Mouse (Mus musculus): ENCODE measurements around the gene Tgfbr2.

The Tgfbr2 gene

GRCm38 (mm10) chr9:116156501-116156900 is 18.7 kb downstream of the Tgfbr2 start:
- DNase-seq (ENCODE audit: inconsistent ontology term): no peak

DNA sequence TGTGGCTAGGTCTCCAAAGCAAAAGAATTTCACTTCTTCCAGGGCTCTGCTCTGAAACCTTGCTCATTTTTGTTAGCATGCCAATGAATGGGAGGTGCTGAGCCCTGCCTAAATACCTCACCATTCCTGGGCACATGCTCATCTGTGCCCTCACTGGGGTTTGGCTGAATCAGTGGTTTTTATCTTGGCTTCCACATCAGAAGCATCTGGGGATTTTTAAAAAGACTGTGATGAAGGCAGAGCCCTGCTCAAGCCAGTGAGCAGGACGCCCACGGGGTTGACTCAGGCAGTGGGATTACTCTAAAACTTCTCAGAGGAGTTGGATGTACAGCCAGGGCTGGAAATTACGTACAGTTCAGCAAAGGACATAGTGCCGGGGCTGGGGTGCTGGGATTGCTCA is 22.3 kb downstream of the Tgfbr2 start:
- DNase-seq (ENCODE audit: inconsistent ontology term): peak; percentile 95

DNA sequence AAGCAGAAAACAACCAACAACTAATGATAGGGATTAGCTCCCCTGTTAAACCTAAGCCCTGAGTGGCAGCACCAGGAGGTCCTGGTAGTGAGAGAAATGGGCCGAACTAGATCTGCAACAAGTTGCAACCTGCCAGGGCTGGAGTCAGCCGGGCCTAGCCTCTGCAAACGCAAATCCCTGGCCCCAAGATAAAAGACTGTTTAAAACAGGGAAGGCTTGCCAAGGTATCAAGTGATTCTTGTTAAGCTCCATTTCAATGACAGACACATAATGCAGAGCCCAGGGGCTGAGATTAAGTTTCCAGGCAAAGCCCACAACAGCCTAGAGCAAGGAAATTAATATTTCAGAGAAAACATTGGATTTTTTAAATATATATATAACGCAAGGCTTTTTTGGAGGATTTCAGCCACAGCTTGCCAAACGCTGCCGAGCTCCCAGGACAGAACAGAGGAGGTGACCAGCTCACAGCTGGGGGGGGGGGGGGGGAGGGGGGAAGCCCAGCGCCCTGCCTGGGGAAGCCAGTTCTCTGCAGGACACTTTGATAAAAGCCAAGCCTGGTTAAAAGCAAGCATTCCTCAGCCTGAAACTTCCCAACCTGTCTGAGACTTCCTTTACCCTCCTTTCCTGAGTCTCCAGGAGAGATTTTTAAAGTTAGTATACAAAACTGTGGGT is 24.3 kb downstream of the Tgfbr2 start:
- DNase-seq (ENCODE audit: inconsistent ontology term): no peak

GRCm38 (mm10) chr9:116148809-116149208 is 26.4 kb downstream of the Tgfbr2 start:
- DNase-seq (ENCODE audit: inconsistent ontology term): no peak

GRCm38 (mm10) chr9:116146235-116146634 is 28.9 kb downstream of the Tgfbr2 start:
- DNase-seq (ENCODE audit: inconsistent ontology term): peak; percentile 40

DNA sequence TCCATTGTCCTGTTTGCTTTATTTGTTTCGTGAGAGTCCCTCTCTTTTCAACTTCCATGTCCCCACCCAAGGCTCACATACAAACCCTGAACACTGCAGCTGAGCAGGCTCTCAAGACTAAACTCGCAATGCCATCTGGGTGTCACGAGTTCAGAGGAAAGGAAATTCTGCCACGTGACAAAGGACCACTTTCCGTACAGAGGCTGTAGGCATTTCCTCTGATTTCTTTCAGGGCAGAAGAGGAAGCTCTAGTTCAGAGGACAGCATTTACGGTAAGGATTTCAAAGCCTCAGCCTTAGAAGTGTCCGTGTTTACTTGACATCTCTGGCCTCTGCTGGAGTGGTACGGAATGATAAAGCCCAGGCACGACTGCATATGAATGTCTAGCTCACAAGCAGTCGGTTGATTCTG is 29.9 kb downstream of the Tgfbr2 start:
- no peak for DNase-seq (ENCODE audit: inconsistent ontology term)

GRCm38 (mm10) chr9:116140422-116140821 is 34.7 kb downstream of the Tgfbr2 start:
- DNase-seq (ENCODE audit: inconsistent ontology term): no peak

GRCm38 (mm10) chr9:116139549-116139948 is 35.6 kb downstream of the Tgfbr2 start:
- no peak for DNase-seq (ENCODE audit: inconsistent ontology term)

- peak; percentile 56 for DNase-seq (ENCODE audit: inconsistent ontology term)
Observed at GRCm38 (mm10) chr9:116138595-116139134, 36.5 kb downstream of the Tgfbr2 start.

GRCm38 (mm10) chr9:116137645-116138044 is 37.5 kb downstream of the Tgfbr2 start:
- no peak for DNase-seq (ENCODE audit: inconsistent ontology term)

DNA sequence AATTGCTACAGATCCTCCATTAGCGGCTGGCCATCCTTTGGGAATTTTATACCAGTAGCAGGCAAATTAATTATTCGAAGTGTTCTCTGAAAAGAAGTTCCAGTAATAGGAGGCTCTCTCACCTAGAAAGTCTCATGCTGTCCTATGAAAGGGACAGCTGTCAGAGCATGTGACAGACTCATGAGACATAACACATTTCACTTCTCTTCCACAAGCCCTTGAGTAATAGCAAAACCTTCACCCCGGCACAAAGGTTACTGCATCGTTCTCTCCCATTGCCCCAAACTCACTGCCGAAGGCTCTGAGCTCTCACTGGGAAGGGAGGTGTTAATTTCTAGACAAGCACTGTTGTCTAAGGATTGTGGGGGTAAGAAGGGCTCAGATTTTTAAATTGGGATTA is 38.3 kb downstream of the Tgfbr2 start:
- DNase-seq (ENCODE audit: inconsistent ontology term): no peak

DNA sequence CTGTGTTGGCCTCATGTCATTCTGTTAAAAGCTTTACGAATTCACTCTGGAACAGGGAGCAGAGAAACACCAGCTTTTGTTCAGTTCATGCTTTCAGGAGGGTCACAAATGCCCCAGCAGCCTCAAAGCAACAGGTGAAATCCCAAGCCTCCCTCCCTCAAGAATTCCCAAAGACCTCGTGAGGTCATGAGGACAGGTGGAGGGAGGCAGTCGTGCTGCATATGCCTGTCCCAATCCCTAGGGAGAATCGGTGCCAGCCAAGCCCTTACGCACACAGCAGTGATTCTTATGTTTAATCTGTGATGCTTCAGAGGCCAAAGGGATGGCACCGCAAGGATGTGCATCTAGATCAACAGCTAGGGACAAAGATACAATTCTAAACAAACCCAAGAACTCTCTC is 39.0 kb downstream of the Tgfbr2 start:
- DNase-seq (ENCODE audit: inconsistent ontology term): no peak

DNA sequence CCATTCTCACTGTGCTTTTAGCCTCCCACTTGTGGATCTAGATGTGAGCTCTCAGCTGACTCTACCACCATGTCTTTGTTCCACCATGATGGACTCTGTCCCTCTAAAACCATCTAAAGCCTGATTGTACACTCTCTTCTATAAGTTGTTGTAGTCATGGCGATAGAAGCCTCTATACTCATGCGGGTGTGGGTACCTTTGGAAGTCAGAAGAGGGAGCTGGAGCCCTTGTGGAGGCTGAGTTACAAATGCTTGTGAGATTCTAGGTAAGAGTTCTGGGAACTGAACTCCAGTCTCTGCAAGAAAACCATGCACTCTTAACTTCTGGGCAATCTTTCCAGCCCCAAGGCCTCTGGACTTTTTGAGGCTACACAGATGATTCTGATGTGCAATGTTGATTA is 40.7 kb downstream of the Tgfbr2 start:
- DNase-seq (ENCODE audit: inconsistent ontology term): no peak

DNA sequence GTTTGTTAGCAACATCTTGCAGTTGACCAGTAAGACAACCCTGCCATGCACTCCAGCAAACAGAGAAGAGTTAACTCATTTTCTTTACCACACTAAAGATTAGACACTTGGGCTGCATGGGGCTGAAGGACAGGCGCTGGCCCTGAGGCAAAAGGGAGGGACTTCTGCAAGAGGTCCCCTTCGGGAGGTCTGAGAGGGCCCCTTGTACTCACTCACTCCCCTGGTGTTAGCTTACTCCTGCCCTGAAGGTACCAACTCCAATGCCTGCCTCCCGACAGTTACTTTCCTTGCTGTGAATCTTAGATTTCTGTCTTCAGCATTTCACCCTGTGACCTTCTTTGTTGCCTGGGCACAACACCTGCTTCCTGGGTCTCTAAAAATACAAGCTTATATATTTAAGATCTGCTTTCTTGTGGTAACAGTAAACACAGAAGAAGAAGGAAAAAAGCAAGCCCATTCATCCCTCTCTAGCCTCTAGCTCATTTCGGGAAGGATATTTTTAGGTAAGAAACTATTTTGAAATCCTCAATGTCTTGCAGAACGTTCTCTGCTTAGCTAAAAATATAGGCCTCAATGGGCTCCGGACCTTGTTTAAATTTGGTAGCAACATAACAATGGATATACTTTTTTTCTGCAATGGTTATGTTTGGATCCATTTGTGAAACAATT is 41.7 kb downstream of the Tgfbr2 start:
- DNase-seq (ENCODE audit: inconsistent ontology term): no peak

DNA sequence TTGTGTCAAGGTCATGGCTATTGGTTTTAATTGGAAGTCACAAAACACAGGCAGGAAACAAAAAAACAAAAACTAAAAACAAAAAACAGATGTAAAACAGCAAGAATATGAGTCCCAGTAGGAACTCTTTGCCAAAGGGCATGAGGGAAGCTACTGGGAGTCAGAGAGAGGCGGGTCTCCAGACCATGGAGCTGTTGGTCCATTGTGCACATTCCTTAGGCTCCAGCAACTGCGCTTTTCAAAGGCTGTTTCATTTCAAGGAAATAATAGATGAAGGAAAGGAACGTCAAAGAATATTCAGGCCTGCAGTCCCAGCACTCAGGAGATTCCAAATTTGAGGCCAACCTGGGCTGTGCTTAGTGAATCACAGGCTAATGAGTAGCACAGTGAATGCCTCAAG is 46.3 kb downstream of the Tgfbr2 start:
- no peak for DNase-seq (ENCODE audit: inconsistent ontology term)

DNA sequence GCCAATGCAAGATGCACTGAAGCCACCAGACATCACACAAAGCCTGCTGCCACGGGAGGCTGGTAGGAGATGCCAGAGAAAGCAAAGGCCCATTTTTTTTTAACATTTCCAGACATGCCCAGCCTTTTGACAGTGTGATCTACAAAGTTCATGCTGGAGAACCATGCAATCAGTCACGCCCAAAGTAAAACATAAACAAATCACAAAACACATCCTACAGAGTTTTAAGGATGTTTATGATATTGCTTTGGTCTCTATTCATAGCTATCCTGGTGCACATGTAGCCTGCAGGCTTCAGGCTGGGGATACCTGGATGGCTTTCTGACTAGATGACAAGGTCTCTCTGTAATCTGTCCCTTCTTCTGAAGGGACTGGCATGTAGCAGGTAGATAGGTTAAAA is 46.8 kb downstream of the Tgfbr2 start:
- no peak for DNase-seq (ENCODE audit: inconsistent ontology term)

GRCm38 (mm10) chr9:116126494-116126893 is 48.7 kb downstream of the Tgfbr2 start:
- peak; percentile 27 for DNase-seq (ENCODE audit: inconsistent ontology term)

- no peak for DNase-seq (ENCODE audit: inconsistent ontology term)
Observed at GRCm38 (mm10) chr9:116122969-116123589, 52.1 kb downstream of the Tgfbr2 start.

DNA sequence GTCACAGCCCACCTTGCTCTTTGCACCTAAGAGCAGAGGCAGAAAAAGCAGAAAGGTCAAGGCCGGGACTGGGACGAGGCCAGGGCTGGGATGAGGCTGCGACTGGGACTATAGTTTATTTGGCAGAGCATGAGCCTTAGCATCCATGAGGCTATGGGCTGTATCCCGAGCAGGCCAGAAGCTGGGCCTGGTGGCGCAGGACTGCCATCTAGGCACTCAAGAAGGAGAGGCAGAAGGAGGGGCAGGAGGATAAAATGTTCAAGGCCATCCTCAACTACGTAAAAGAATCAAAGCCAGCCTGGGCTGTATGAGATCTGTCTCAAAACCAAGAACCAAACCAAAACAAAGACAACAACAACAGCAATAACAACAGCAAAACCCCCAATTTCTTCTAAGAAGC is 52.6 kb downstream of the Tgfbr2 start:
- DNase-seq (ENCODE audit: inconsistent ontology term): no peak

- DNase-seq (ENCODE audit: inconsistent ontology term): no peak
Observed at GRCm38 (mm10) chr9:116121472-116121871, 53.7 kb downstream of the Tgfbr2 start.

DNA sequence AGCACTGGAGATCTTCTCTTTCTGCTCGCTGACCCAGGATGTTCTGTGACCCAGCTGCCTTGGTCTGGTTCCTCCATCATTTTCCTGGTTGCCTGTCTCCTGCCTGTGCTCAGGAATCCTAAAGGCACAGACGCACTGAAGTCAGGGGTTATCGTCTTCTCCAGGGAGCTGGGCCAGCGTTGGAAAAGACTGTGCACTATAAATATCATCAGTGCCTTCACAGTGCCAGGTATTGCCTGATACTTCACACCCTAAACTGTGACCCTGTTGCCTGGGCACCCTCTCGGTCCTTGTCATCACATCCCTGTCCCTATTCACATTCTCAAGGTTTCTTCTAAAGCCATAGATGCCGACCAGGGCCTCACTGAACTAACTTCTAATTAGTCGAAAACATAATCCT is 55.2 kb downstream of the Tgfbr2 start:
- no peak for DNase-seq (ENCODE audit: inconsistent ontology term)

DNA sequence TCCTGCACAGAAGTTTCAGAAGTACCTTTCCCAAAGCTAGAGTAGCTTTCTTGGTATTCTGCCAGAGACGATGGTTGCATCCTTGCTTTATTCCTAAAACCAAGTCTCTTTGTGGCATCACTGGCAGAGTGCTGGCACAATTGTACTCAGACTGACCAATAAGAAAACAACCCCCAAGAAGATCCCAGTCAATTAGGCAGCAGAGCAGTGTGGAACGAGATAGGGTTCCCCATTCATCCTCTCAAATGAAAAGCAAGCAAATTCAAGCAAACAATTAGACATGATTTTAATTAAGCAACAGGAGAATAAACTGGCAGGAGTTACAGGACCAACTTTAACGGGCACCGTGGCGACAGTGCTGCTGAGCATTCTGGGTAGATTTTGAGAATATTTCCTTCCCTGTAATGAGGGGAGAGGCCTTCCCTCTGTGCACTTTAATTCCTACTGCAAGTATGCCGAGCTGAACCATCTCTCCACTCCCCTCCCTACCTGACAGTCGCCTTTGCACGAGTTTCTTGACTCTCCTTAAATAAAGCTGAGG is 56.8 kb downstream of the Tgfbr2 start:
- peak; percentile 59 for DNase-seq (ENCODE audit: inconsistent ontology term)

DNA sequence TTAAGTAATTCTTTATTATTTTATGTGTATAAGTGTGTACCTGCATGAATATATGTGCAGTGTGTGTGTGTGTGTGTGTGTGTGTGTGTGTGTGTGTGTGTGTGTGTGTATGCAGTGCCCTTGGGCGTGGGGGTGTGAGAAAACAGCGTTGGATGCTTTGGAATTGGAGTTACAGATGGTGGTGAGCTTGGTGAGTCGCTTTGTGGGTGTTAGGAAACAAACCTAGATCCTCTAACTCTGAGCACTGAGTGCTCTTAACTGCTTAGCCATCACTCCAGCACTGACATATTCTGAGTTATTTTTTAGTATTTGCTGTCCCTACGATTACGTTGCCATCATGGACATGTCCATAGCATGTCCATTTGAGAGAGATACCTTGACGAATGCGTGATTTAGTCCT is 59.3 kb downstream of the Tgfbr2 start:
- no peak for DNase-seq (ENCODE audit: inconsistent ontology term)

All from Muller cell, postnatal 12 days (primary cell).